Mouse (Mus musculus): ENCODE data around the gene Gria1.

The Gria1 gene

GRCm38 (mm10) chr11:57162931-57163330 lies 151.7 kb downstream of the Gria1 start:
- DNase-seq (ENCODE audit: low read depth), result no peak

GRCm38 (mm10) chr11:57170058-57170457 lies 158.9 kb downstream of the Gria1 start:
- no peak for DNase-seq (ENCODE audit: low read depth)

GRCm38 (mm10) chr11:57174165-57174564 lies 163.0 kb downstream of the Gria1 start:
- no peak for DNase-seq (ENCODE audit: low read depth)

GRCm38 (mm10) chr11:57176552-57176951 lies 165.4 kb downstream of the Gria1 start:
- no peak for DNase-seq (ENCODE audit: low read depth)

- DNase-seq (ENCODE audit: low read depth), result no peak
These were observed 173.0 kb downstream of the Gria1 start for GRCm38 (mm10) chr11:57184216-57184615.

GRCm38 (mm10) chr11:57185110-57185509 lies 173.9 kb downstream of the Gria1 start:
- no peak for DNase-seq (ENCODE audit: low read depth)

- no peak for DNase-seq (ENCODE audit: low read depth)
These were observed 178.2 kb downstream of the Gria1 start for GRCm38 (mm10) chr11:57189391-57189790.

GRCm38 (mm10) chr11:57194746-57195145 lies 183.6 kb downstream of the Gria1 start:
- peak; percentile 10 for DNase-seq (ENCODE audit: low read depth)

- DNase-seq (ENCODE audit: low read depth), result no peak
These were observed 190.2 kb downstream of the Gria1 start for GRCm38 (mm10) chr11:57201245-57201976.

- no peak for DNase-seq (ENCODE audit: low read depth)
These were observed 193.2 kb downstream of the Gria1 start for GRCm38 (mm10) chr11:57204371-57204770.

- DNase-seq (ENCODE audit: low read depth), result no peak
These were observed 196.1 kb downstream of the Gria1 start for GRCm38 (mm10) chr11:57207260-57207659.

- DNase-seq (ENCODE audit: low read depth), result no peak
These were observed 202.9 kb downstream of the Gria1 start for GRCm38 (mm10) chr11:57214079-57214478.

GRCm38 (mm10) chr11:57214583-57214982 lies 203.4 kb downstream of the Gria1 start:
- no peak for DNase-seq (ENCODE audit: low read depth)

- no peak for DNase-seq (ENCODE audit: low read depth)
These were observed 211.8 kb downstream of the Gria1 start for GRCm38 (mm10) chr11:57222797-57223569.

GRCm38 (mm10) chr11:57235446-57235845 lies 224.3 kb downstream of the Gria1 start:
- DNase-seq (ENCODE audit: low read depth), result no peak

GRCm38 (mm10) chr11:57236431-57236830 lies 225.2 kb downstream of the Gria1 start:
- no peak for DNase-seq (ENCODE audit: low read depth)

- DNase-seq (ENCODE audit: low read depth), result no peak
These were observed 228.6 kb downstream of the Gria1 start for GRCm38 (mm10) chr11:57239758-57240157.

GRCm38 (mm10) chr11:57243835-57244234 lies 232.6 kb downstream of the Gria1 start:
- no peak for DNase-seq (ENCODE audit: low read depth)

- DNase-seq (ENCODE audit: low read depth), result no peak
These were observed 233.4 kb downstream of the Gria1 start for GRCm38 (mm10) chr11:57244543-57244942.

- DNase-seq (ENCODE audit: low read depth), result no peak
These were observed 237.7 kb downstream of the Gria1 start for GRCm38 (mm10) chr11:57248870-57249269.

GRCm38 (mm10) chr11:57250129-57250528 lies 238.9 kb downstream of the Gria1 start:
- no peak for DNase-seq (ENCODE audit: low read depth)

GRCm38 (mm10) chr11:57271687-57272086 lies 260.5 kb downstream of the Gria1 start:
- no peak for DNase-seq (ENCODE audit: low read depth)

- DNase-seq (ENCODE audit: low read depth), result no peak
These were observed 263.5 kb downstream of the Gria1 start for GRCm38 (mm10) chr11:57274687-57275086.

Data from fibroblast of lung, adult 2 months (primary cell).